Mouse (Mus musculus) frontal cortex, postnatal 36 days (tissue): ENCODE results near the gene Edem2.

ENCODE experiments used
- DNase-seq, 2 experiments: peaks; one replicate each; pipeline ENCODE4 v3.0.0; 2022; ENCODE audit warnings: low spot score in 2 of 2

Gene Edem2

DNA sequence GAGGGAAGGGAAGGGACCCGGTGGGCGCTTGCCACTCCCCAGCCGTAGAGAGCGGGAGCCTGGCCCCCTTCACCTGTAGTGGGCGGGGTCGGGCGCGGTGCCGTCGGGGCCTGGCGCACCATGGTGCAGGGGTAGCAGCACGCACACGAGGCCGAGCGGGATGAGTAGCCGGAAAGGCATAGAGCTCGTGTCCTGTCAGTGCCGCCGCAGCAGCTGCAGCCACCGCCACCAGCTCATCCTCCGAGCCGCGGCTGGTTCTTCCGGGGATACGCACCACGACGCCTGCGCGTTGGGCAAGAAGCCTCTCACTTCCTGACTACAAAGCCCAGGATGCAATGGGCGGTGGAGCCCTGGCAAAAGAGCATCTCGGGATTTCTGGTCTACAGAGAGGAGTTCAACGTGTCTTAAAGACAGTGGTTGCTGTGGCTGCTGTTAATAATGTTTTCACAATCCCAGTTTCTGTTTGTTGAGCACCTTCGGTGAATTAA is at the start of gene Edem2:
TSS of gene Edem2 (minus strand) at position 318 of the 488 bp plus-strand sequence.
- peak; percentile 91 to 94 for DNase-seq

DNA sequence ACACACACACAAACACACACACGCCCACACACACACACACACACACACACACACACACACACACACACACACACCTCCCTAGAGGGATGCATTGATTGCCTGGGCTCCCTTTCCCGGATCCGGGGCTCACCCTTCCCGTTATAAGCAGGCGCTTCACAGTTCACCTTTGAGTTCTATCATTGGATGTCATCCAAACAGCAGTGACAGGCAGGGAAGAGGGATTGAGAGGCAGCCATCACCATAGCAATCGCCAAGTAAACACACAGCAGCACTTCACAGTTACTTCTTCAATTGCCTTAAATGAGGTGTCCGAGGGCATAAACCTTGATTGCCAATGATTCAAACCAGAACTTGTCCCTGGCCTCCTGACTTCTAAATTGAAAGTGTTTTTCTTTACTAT is 49.8 kb upstream of the Edem2 start:
- no peak for DNase-seq

DNA sequence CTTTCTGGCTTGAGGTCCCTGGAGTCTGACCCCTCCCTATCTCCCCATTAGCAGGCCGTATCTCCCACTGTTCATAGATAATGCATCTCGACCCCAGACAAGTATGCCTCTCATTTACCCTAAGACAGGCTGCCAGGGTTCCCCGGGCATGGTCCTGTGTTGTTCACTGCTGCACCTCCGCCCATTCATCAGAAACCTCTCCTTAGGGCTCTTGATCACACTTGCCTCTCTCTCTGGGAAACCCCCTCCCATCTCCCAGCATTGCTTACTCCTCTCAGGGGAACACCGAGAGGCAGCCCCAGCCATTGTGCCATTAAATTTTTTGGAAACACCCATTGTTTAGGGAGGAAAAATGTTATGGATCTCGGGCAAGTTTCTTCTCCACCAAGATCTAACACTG is 48.7 kb upstream of the Edem2 start:
- DNase-seq: no peak

DNA sequence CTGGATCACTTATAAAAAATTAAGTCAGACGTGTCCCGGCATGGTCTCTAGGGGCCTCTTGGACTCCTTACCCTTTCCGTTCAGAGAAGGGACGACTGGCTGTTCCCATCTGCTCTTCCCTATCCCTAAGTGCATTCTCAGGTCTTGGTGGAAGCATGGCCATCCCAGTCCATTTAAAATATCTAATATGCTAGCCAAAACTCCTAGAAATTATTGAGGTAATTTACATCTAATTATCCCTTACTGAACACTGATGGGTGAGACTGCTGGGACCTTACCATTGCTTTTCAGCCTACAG is 48.4 kb upstream of the Edem2 start:
- no peak for DNase-seq

DNA sequence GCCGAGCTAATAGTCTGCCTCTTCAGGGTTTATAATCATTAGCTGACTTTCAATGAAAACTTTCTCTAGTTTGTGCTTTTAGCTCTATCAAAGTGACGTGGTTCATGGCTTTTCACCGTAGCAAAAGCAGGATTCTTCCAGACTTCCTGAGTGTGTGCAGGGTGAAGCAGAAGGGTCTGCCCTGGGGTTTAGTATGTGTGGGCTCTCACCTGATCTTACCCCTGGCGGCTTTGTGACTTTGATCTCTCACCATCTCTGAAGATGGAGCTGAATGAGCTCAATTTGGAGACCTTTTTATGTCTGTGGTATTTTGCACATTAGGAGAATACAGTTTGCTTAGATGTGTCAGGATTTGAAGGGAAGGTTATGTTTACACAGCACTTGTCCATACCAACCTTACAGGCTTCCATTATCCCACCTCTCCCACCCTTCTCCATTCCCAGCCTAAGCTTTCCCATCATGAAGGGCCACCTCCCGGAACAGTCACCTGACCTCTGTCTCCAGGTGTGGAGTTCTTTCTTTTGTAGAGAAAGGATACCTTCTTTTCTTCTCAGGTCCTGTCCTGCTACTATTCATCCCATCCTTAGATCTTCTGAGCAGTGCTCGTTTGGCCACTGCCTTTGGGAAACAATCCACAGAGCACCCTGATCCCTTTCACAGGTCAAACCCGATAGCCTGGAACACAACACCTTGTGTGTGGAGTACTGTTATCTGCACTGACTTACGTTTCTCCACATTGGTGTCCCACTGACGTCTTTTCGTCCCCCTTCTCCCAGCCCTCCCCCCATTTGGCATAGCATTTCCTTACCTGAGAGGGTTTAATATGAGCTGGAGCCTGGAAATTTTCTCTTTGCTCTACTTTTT is 47.8 kb upstream of the Edem2 start:
- DNase-seq: no peak

DNA sequence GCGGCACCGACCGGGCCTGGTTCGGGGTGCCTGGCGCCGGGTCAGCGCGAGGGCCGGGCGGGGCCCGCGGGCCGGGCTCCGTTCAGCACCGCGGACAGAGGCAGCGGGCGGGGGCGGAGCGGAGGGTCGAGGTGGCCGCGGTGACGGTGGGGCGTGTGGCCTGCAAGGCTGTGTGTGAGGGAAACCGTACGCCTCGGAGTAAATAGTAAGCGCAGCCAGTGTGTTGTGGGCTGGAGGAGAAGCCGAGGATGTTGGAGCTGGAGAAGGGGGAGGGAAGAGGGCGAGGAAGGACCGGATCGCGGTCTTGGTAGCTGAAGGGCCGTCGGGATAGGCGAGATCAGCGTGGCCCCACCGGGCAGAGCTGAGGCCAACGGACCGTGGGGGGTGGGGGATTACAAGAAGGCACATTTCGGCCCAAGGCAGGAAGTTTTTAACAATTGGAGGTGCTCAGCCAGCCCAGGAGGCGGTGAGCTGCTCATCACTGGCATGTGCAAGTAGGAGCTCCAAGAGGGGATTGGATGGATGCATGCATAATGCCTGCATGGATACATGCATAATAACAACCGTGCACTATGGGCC is 46.5 kb upstream of the Edem2 start:
- DNase-seq: peak; percentile 48 to 51

DNA sequence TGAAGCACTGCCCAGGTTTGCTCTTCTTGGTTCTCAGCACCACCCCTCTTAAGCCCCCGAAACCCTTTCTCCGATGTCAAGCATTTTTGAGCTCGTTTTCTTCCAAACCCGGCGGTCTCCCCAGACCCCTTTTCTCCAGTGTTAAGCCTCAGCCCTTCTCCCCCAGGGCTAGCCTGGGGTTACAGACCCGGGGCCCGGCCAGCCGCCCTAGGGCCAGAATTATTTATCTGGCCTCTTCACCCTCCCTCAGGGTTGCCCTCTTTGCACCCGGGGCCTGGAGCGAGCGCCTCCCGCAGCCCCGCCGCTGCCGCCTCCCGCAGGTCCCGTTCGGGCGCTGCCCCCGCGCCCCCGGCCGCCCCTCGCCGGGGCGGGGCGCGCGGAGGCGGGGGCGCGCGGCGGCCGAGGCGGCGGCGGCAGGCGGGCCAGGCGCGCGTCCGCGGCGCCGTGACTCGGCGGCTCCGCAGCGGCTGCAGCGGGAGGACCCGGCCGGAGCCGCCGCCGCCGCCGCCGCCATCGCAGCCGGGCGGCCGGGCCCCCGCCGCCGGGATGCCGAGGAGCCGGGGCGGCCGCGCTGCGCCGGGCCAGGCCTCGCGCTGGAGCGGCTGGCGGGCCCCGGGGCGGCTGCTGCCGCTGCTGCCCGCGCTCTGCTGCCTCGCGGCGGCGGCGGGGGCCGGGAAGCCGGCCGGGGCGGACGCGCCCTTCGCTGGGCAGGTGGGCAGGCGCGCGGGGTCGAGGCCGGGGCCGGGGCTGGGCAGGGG is 45.8 kb upstream of the Edem2 start, which contains the start of gene Mmp24:
TSS of gene Mmp24 (plus strand) at position 416 of the 758 bp plus-strand sequence.
- DNase-seq: no peak

DNA sequence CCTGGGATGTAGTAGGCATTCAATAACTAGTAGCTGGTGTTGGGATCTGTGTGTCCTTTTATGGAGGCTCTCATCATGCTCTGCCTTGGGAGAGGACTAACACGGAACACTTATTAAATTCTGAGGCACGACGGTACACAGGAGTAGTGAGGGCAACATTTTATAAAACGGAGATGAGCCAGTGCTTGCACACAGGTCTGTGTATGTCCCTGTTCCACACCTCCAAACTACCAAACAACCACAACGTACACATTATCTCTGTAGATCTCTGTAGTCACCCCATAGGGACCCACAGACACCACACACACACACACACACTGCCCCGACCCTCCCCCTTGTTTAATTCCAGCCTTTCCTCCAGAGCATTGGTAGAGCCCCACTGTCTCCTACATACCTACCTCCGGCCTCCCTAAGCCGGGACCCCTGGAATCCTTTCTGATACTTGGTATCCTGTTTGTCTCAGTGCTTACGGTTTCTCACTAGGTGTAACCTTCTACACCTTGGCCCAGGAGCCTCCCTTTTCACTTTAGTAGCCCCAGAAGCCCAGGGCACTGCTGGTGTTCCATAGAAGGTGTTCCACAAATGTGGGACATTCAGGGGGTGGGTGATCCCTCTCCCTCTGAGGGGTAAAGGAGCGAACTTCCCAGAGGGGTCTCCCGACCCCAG is 45.1 kb upstream of the Edem2 start:
- DNase-seq: no peak

DNA sequence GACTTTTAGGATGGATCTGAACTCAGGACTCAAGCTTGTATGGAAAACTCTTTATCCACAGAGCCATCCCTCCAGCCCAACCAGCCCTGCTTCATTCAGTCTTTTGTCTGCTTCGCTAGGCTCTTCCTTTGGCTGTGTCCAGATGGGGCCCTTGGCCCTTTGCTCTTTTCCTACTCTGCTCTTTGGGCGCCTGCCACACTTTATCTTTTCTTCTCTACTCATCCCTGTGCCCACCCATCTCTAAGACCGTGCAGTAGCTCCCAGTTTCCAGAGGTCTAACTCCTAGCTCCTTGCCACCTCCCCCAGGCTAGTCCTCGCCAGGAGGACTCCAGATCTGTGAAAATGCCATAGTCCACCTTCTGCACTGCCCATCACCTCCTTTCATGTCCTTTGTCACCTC is 44.4 kb upstream of the Edem2 start:
- DNase-seq: no peak

DNA sequence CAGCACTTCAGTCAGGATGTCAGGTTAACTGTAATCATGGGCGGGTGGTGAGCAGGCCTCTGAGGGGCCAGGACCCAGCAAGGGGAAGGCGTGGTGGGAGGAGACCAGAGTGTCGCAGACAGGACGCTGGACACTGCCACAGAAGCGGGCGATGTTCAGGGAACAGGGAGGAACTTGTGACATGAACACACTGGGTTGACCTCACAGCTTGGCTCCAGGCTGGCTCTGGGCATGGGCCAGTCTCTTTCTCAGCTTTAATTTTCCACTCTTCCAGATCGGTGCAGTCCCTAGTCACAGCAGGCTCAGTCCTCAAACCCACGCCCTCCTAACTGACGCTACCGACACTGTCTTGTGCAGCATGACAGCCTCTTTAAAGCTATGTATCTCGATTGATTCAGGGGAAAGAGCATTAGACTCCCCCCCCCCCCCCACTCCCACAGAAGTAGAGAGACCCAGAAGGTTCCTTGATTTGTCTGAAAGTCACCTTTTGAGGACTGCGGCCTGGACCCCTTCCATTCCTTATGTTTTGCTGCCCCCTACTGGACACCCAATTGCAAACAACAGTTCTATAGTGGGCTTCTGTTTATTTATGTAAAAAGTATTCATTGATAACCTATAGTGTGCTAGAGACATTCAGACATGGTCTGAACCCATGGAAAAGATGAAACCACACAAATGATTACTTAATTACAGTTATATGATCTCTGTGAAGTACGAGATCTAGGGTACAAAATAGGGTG is 35.6 kb upstream of the Edem2 start:
- DNase-seq: peak; percentile 59 to 63

DNA sequence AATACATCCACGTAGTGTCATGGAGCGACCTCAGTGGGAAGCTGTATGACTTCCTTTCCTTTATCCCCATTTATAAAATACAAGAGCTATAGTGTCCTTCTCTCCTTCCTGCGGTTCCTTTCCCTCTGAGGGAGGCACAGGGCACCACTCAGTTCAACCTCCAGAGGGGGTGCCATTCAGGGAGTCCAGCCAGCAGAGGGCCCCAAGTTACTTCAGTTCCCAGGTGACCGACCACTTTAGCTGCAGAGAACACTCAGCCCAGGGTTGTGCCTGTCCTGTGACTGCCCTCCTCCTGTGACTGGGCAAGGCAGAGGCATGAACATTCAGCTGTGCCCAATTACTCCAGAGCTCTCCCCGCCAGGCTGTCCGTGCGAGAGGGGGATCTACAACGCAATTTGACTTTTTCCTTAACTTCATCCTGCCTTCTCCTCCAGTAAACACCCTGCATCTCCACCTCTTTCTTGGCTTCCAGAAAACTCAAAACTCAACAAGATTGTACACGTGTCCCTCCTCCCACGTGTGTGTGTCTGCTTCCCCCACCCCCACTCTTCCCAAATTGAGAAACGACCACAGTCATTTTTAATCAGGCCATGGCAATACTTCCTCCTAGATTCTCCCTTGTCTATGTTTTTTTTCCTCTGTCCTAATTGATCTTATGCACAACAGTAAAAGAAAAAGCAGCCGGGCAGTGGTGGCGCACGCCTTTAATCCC is 27.7 kb upstream of the Edem2 start:
- no peak for DNase-seq

DNA sequence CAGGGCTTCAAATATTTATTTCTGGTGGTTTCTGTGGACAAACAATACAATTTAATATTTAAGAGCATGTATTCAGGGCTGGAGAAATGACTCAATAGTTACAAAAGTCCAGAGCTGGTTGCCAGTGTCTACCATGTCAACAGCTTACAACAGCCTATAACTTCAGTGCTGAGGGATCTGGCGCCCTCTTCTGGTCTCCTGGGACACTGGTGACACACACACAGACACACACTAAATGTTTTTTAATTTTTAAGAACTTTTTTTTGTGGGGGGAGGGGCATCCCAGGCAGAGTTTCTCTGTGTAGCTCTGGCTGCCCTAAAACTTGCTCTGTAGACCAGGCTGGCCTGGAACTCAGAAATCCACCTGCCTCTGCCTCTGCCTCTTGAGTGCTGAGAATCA is 26.5 kb upstream of the Edem2 start:
- no peak for DNase-seq

DNA sequence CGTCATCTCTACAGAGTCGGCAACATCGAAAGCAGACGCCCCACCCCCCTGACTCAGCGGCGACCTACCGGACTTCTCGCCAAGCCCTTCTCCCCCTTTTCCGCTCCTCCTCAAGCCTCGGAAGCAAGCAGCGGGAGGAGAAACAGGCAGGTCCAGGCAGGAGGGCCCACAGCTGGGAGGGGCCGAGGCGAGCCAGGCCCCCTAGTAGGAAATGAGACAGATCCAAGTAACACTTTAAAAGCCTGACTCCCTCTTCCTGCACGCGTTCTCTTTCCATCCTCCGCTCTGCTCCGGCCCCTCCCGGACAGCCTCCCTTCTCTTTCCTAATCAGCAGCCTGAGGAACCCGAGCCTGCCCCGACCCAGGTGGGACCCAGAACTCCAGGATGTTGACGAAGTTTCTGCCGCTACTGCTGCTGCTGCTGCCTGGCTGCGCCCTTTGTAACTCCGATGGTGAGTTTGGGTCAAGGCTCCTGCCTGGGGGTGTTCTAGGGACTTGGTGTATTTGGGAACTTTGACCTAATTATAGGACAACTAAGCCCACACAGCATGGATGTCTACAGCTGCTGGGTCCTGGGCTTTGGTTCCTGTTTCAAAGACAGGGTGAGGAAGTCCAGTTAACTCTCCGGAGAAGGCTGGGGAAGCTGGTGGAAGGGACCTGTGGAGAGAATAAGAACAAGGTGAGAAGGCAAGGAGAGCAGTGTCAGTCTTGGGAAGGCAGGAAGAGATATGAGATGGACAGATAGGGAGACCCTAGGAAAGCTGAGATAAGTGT is 21.9 kb upstream of the Edem2 start, which contains the start of gene Procr:
TSS of gene Procr (plus strand) at position 104 of the 773 bp plus-strand sequence.
- DNase-seq: no peak

DNA sequence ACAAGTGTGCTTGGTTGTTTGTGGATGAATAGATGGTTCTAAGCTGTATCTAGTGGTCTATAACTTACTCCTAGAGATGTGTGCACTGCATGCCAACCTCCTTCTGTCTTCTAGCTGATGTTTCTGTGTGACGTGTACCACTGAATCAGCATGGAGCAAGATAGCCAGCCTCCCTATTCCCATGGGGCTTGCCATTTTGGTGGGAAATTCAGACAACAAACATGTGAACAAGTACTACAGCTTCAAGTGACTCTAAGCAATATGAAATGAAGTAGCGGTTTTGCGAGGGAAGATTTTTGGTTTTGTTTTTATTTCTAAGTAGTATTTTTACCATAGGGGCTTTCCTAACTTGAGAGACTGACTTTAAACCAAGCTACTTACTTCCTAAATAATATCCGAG is 20.1 kb upstream of the Edem2 start:
- DNase-seq: no peak

DNA sequence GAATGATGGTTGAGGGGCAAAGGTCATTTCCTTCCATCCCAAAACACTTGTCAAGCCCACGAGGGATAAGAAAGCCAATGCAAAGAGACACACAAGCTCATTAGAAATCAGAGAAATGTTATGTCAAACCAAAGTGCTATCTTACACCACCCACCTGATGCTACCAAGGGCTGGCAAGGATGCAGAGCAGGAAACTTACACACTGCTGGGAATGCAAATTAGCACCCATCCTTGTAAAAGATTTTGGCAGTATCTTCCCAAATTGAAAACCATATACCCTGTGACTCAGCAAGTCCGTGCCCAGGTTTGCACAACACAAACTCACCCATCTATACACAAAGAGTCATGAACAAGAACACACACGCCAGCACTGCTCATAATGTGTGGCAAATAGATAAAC is 16.2 kb upstream of the Edem2 start:
- no peak for DNase-seq

DNA sequence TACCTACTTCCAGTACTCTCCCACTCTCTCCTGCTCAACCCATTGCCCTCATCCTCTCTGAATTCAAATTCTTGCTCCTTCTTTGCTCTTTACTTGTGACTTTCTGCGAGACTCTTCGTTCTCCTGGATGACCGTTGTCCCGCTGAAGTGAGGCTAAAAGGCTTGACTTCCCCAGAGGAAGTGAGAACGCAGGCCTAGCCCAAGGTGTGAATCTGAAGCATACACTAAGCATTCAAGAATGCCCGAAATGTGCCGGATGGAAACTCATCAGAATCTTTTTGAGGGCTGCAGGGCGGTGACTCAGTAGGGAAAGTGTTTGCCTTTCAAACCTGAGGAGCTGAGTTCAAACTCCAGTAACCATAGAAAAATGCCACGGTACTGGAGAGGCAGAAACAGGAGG is 14.1 kb upstream of the Edem2 start:
- DNase-seq: no peak

DNA sequence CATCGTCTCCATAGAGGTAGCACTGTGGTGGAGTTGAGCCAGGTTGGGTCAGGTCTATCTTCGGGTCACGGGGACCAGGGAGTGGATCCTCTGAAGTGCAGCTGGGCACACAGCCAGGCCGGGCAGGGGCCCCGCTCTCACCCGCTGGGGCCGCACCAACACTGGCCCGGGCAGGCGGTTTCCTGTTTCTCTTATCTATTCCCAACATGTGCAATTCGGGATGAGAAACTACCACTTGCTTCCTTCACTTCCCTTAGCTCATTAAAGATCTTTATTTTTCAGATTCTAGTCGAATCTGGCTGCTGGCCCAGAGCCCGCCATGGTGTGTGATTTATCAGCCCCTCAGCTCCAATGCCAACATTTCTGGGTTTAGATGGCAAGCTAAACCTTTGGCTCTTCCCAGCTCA is 13.7 kb upstream of the Edem2 start:
- DNase-seq: no peak

DNA sequence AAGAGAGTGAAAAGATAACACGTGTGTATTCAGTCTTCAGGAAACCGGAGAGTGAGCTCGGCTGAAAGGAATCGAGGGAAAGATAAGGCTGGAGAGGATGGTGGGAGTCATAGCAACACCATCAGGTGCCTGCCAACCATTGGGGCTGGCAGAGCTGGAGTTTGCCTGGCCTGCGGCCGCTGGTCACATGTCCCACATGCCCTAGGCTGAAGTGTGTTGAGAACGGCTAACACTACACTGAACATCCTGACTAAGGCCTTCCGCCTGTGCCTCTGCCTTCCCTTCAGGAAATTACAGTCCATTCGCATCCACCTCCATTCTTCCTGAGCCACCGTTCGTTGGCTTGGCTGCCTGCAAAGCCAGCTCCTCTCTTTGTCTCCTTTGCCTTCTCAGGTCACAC is 12.9 kb upstream of the Edem2 start:
- DNase-seq: no peak

DNA sequence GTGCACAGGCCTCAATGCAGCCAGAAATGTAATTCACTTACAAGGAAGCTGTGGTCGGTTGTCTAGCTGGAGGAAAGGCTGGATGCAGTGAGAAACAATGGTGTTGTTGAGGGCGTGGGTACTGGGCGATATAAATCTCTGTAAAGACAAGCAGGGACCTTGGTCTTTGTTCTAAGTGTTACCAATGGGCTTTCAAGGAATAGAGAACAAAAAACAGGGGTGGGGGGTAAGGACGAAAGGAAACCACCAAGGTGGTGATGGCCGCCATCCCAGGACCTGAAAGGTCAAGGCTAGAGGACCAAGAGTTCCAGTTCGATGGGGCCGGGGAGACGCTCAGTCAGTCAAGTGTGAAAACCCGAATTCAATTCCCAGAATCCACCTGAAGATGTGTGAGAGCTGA is 8.5 kb upstream of the Edem2 start:
- no peak for DNase-seq

DNA sequence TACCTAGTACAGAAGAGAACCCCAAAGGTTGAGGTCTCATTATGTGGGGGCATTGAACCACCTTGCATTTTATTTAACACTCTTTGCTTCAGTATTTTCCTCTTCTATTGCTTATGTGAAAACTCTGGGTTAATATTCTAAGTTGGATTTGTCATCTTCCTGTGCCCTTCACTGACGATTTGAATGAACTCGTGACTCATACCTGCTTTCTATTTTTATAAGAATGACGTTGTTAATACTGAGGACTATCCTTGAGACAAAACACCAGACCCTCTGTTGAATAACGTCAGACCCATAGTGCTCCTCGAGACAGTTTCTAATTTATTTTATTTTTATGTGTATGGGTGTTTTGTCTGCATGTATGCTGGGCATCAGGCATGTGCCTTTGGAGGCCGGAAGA is 7.7 kb upstream of the Edem2 start:
- DNase-seq: no peak
